Mouse (Mus musculus) stomach, postnatal 0 days (tissue): Measurements from ENCODE around the gene Vmn1r47.
"Not testable (repeated sequence)": the region's sequence is repeated elsewhere in the genome, so short reads cannot be mapped to it uniquely, and the experiment has no call there.

Experiments
- CTCF ChIP-seq: IDR thresholded peaks from 2 replicates; pipeline ENCODE4 v1.5.1; 2016; ENCODE audit warnings: antibody characterized with exemption, low read depth, mild to moderate bottlenecking, moderate library complexity
- EP300 ChIP-seq: optimal IDR thresholded peaks from 2 replicates; pipeline ENCODE3; 2016; ENCODE audit warnings: antibody characterized with exemption

GRCm38 (mm10) chr6:90036741-90037140 lies 20.8 kb downstream of the Vmn1r47 start, which contains the start of gene Vmn1r48:
- TF ChIP-seq EP300, CTCF: not testable (repeated sequence)
